9 mouse cellular contexts compared by ENCODE assay signal in the genomic region with DNA sequence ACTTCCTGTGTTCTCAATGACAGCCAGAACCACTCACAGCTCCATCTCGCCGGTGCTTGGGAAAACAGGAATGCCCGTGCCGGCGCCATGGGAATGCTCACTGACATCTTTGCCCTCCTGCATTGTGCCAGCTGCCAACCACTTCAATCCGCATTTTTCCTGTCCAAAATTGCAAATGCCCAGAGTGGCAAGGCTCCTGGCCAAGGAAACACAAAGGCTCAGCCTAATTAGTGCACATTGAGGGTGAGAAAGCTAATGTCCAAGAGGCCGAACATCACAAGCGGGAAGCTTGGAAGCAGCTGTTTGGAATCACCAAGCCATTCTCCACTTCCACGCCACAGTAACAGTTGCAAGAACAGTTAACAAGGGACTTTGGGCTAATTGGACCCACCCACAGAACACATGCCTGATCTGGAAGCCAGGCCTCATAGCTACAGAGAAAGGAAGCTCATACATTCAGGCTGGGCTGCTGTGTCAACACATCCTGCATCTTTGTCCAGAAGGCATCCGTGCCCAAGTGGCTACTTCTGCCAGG.
DNase-seq lines count a peak whose midpoint lies in the region; ATAC-seq lines count a peak whose summit lies in the region.
"Had no signal": no experiment of that assay in that cellular context is flagged by ENCODE, and none has a peak within 500 bp of the region (broad histone marks: within the 10 kb centered on the region; RNA-seq: fewer than 3 reads in every experiment).

No protein-coding gene starts in this region.

- ATAC-seq in midbrain, embryonic 12.5 days (ENCODE audit: low FRiP score, low read depth), result no peak

- H3K36me3 ChIP-seq in midbrain, embryonic 12.5 days, result no peaks in the 10 kb centered on the region

- no peaks in the 10 kb centered on the region for H3K27me3 ChIP-seq in midbrain, embryonic 12.5 days
- H3K27me3 ChIP-seq: CH12.LX had no signal

- no peaks in the 10 kb centered on the region for H3K9me3 ChIP-seq in midbrain, embryonic 12.5 days

- peak; percentile 21 for DNase-seq in gastrocnemius, postnatal 10 days
- no peak for DNase-seq in gastrocnemius, adult 18-20 months (ENCODE audit: low spot score)
- DNase-seq in frontal cortex, adult 2 months (ENCODE audit: extremely low spot score in 1 of 2, low spot score in 1 of 2), result peak; percentile 46 to 48
- DNase-seq in kidney, postnatal 10 days, result peak; percentile 60
- DNase-seq in adrenal gland, adult (ENCODE audit: inconsistent age in 2 of 2, low spot score in 1 of 2), result no peak
- DNase-seq in adrenal gland, postnatal 10 days, result no peak
- DNase-seq in thymus, postnatal 10 days (ENCODE audit: low spot score in 2 of 2), result no peak

- 75% methylated on average over 10 of the region's 10 CpGs for WGBS in midbrain, embryonic 12.5 days

- H3K27ac ChIP-seq in midbrain, embryonic 12.5 days (replicated peaks), result peak overlapping the region; percentile 30; the same call in 1 of the 2 replicates

- peaks cover 18% of the 10 kb centered on the region for H3K4me1 ChIP-seq in midbrain, embryonic 12.5 days

- no peak overlapping the region for H3K9ac ChIP-seq in midbrain, embryonic 12.5 days (replicated peaks)

- no peak overlapping the region for H3K4me2 ChIP-seq in midbrain, embryonic 12.5 days (replicated peaks)

- no peak overlapping the region for H3K4me3 ChIP-seq in midbrain, embryonic 12.5 days

Comparison
In these comparisons a context has a peak if more than half of its experiments do, and no peak if none do; other contexts are left out.
1. DNase-seq: peak in gastrocnemius, postnatal 10 days (single experiment), frontal cortex, adult 2 months (2 of 2) and kidney, postnatal 10 days (single experiment); none in gastrocnemius, adult 18-20 months (single experiment), adrenal gland, adult (0 of 2), adrenal gland, postnatal 10 days (single experiment) and thymus, postnatal 10 days (0 of 2).